Mouse (Mus musculus) limb, embryonic 14.5 days (tissue): Measurements from ENCODE around the gene Myrf. TPM values are rescaled to one million over a fixed set of nuclear protein-coding genes. Genes with fewer than 3 reads are reported as not detected.

Experiments used
- ATAC-seq: fragments of 200-750 bp; cut with Nextera tagmentation; 2 replicates; pipeline ENCODE4 v1.8.0; 2017; ENCODE audit warnings: low read depth, moderate number of reproducible peaks, moderate TSS enrichment; ENCODE audit not compliant: low FRiP score
- DNase-seq: peaks from one replicate; pipeline ENCODE4 v3.0.0-alpha.2; 2015; ENCODE audit warnings: low spot score
- H3K27ac ChIP-seq: fragments of 300-500 bp; sonication (generic); replicated peaks from 2 replicates; pipeline ENCODE4 v1.5.1; 2014; ENCODE audit warnings: low read depth, mild to moderate bottlenecking, low read length, moderate library complexity, mixed read lengths
- H3K27me3 ChIP-seq: fragments of 300-500 bp; sonication (generic); 2 replicates; pipeline ENCODE4 v1.6.1; 2014; ENCODE audit warnings: low read length, mixed read lengths; ENCODE audit not compliant: control insufficient read depth, insufficient read depth
- H3K36me3 ChIP-seq: fragments of 300-500 bp; sonication (generic); 2 replicates; pipeline ENCODE4 v1.6.1; 2014; ENCODE audit warnings: mild to moderate bottlenecking, low read length, moderate library complexity, mixed read lengths; ENCODE audit not compliant: control insufficient read depth, insufficient read depth
- H3K4me1 ChIP-seq: fragments of 300-500 bp; sonication (generic); 2 replicates; pipeline ENCODE4 v1.6.1; 2014; ENCODE audit warnings: antibody characterized with exemption, low read length, mixed read lengths; ENCODE audit not compliant: control insufficient read depth, insufficient read depth
- H3K4me2 ChIP-seq: fragments of 300-500 bp; sonication (generic); replicated peaks from 2 replicates; pipeline ENCODE4 v1.6.1; 2014; ENCODE audit warnings: low read depth, mild to moderate bottlenecking, low read length, moderate library complexity; ENCODE audit not compliant: severe bottlenecking
- H3K4me3 ChIP-seq: fragments of 300-500 bp; sonication (generic); replicated peaks from 2 replicates; pipeline ENCODE4 v1.5.1; 2014; ENCODE audit warnings: low read length
- H3K9ac ChIP-seq: fragments of 300-500 bp; sonication (generic); 2 replicates; pipeline ENCODE4 v1.6.1; 2014; ENCODE audit warnings: mild to moderate bottlenecking, low read depth, low read length, moderate library complexity; ENCODE audit not compliant: severe bottlenecking
- H3K9me3 ChIP-seq: fragments of 300-500 bp; sonication (generic); 2 replicates; pipeline ENCODE4 v1.6.1; 2016; ENCODE audit warnings: low read length; ENCODE audit not compliant: control insufficient read depth
- POLR2A ChIP-seq: fragments of 200-500 bp; IDR thresholded peaks from 2 replicates; pipeline ENCODE4 v1.8.0; 2012; ENCODE audit warnings: inconsistent platforms, mild to moderate bottlenecking, moderate library complexity, borderline replicate concordance; ENCODE audit not compliant: insufficient read depth, insufficient read length; ENCODE audit errors: extremely low read depth
- WGBS: fragments of 180-500 bp; shearing (Covaris S2); extraction: QIAGEN DNeasy Blood & Tissue Kit; methylation state at CpG from one replicate; pipeline ENCODE4 v1.1.7; 2014; 5-methylcytosine and 5-hydroxymethylcytosine counted together
- polyA plus RNA-seq, 2 experiments: library from polyadenylated mRNA; depleted of rRNA in 1 of 2; stranded (reverse) in 1 of 2; unstranded in 1 of 2; fragments of >200 nt; fragmentation: Nextera tagmentation in 1 of 2; extraction: Ambion mirVana in 1 of 2; gene quantifications; 2 replicates each; pipeline versions ENCODE4 v1.2.1 to v1.2.3; 2012 to 2014

The Myrf gene
- polyA plus RNA-seq, 2 experiments = 1.1 to 4.4 TPM

GRCm38 (mm10) chr19:10239975-10240653 is 434 bp downstream of the Myrf start:
- H3K4me2 ChIP-seq = peak overlapping the region; percentile 80
- TF ChIP-seq POLR2A = no peak
- no peak overlapping the region for H3K27ac ChIP-seq
- ATAC-seq (peak; percentile 13; the same call in 1 of the 2 replicates), DNase-seq (no peak)
- H3K9me3 ChIP-seq = no peaks in the 10 kb centered on the region
- no peaks in the 10 kb centered on the region for H3K36me3 ChIP-seq
- WGBS = 3% methylated on average over 26 of the region's 26 CpGs
- peaks cover 17% of the 10 kb centered on the region for H3K4me1 ChIP-seq
- H3K27me3 ChIP-seq = no peaks in the 10 kb centered on the region
- peak overlapping the region; percentile 56 for H3K9ac ChIP-seq
- peak overlapping the region; percentile 49 for H3K4me3 ChIP-seq

GRCm38 (mm10) chr19:10239419-10239818 is 1.1 kb downstream of the Myrf start:
- no peak overlapping the region for H3K27ac ChIP-seq

GRCm38 (mm10) chr19:10238477-10238876 is 2.1 kb downstream of the Myrf start:
- no peak overlapping the region for H3K27ac ChIP-seq
- H3K27me3 ChIP-seq = no peaks in the 10 kb centered on the region
- peaks cover 17% of the 10 kb centered on the region for H3K4me1 ChIP-seq
- no peak overlapping the region for H3K4me3 ChIP-seq
- H3K36me3 ChIP-seq = no peaks in the 10 kb centered on the region
- no peak for DNase-seq
- no peak for TF ChIP-seq POLR2A
- WGBS = 55% methylated on average over 3 of the region's 3 CpGs
- no peak overlapping the region for H3K9ac ChIP-seq
- no peaks in the 10 kb centered on the region for H3K9me3 ChIP-seq
- no peak overlapping the region for H3K4me2 ChIP-seq
- ATAC-seq = no peak

More at GRCm38 (mm10) chr19:10239419-10239818, 1.1 kb downstream of the Myrf start:
- Histone ChIP-seq H3K4me1 (peaks cover 17% of the 10 kb centered on the region), H3K27me3 (no peaks in the 10 kb centered on the region), H3K9me3 (no peaks in the 10 kb centered on the region), H3K4me3 (0 out of 2 replicates have a peak overlapping the region, but pooled peaks have one; percentile 49), H3K36me3 (no peaks in the 10 kb centered on the region), H3K9ac (no peak overlapping the region), H3K4me2 (peak overlapping the region; percentile 80; the same call in 1 of the 2 replicates)
- no peak for DNase-seq
- 41% methylated on average over 2 of the region's 2 CpGs for WGBS
- no peak for TF ChIP-seq POLR2A
- ATAC-seq = no peak

- Histone ChIP-seq H3K4me3 (no peak overlapping the region), H3K9ac (no peak overlapping the region), H3K27me3 (no peaks in the 10 kb centered on the region), H3K36me3 (no peaks in the 10 kb centered on the region), H3K27ac (no peak overlapping the region), H3K4me1 (peaks cover 22% of the 10 kb centered on the region), H3K9me3 (no peaks in the 10 kb centered on the region), H3K4me2 (no peak overlapping the region)
- WGBS = 84% methylated on average over 9 of the region's 9 CpGs
- no peak for TF ChIP-seq POLR2A
- ATAC-seq = no peak
- no peak for DNase-seq
These were observed 4.6 kb downstream of the Myrf start for GRCm38 (mm10) chr19:10235784-10236565.

GRCm38 (mm10) chr19:10232327-10233017 is 8.1 kb downstream of the Myrf start:
- Histone ChIP-seq H3K4me1 (peaks cover 15% of the 10 kb centered on the region), H3K4me3 (no peak overlapping the region), H3K27me3 (no peaks in the 10 kb centered on the region), H3K27ac (no peak overlapping the region), H3K9me3 (no peaks in the 10 kb centered on the region), H3K9ac (no peak overlapping the region), H3K4me2 (no peak overlapping the region), H3K36me3 (no peaks in the 10 kb centered on the region)
- no peak for ATAC-seq
- no peak for DNase-seq
- WGBS = 30% methylated on average over 9 of the region's 9 CpGs
- no peak for TF ChIP-seq POLR2A
